Mouse (Mus musculus) hindbrain, embryonic 16.5 days (tissue): Measurements from ENCODE around the gene 1700025G04Rik. TPM values are rescaled to one million over a fixed set of nuclear protein-coding genes. Genes with fewer than 3 reads are reported as not detected.
A peak's percentile ranks its signal among the peaks of the same experiment; 100 is the strongest.

Experiments used
- ATAC-seq: fragments of 200-750 bp; cut with Nextera tagmentation; 2 replicates; pipeline ENCODE4 v1.8.0; 2017; ENCODE audit warnings: moderate TSS enrichment, moderate library complexity
- H3K27ac ChIP-seq: fragments of 300-500 bp; sonication (generic); 2 replicates; pipeline ENCODE4 v1.5.1; 2014; ENCODE audit warnings: low read depth, mild to moderate bottlenecking, control low read depth, low read length, moderate library complexity
- H3K27me3 ChIP-seq: fragments of 300-500 bp; sonication (generic); replicated peaks from 2 replicates; pipeline ENCODE4 v1.6.1; 2014; ENCODE audit warnings: low read length; ENCODE audit not compliant: control insufficient read depth, insufficient read depth
- H3K36me3 ChIP-seq: fragments of 300-500 bp; sonication (generic); 2 replicates; pipeline ENCODE4 v1.6.1; 2014; ENCODE audit warnings: mild to moderate bottlenecking, low read length, moderate library complexity, mixed read lengths; ENCODE audit not compliant: control insufficient read depth, insufficient read depth
- H3K4me1 ChIP-seq: fragments of 300-500 bp; sonication (generic); 2 replicates; pipeline ENCODE4 v1.6.1; 2014; ENCODE audit warnings: low read depth, low read length; ENCODE audit not compliant: control insufficient read depth, insufficient read depth
- H3K4me2 ChIP-seq: fragments of 300-500 bp; sonication (generic); 2 replicates; pipeline ENCODE4 v1.6.1; 2014; ENCODE audit warnings: mild to moderate bottlenecking, low read length, control low read depth, moderate library complexity
- H3K4me3 ChIP-seq: fragments of 300-500 bp; sonication (generic); 2 replicates; pipeline ENCODE4 v1.5.1; 2014; ENCODE audit warnings: mild to moderate bottlenecking, low read length, control low read depth, moderate library complexity
- H3K9ac ChIP-seq: fragments of 300-500 bp; sonication (generic); 2 replicates; pipeline ENCODE4 v1.6.1; 2014; ENCODE audit warnings: low read depth, mild to moderate bottlenecking, control low read depth, low read length, moderate library complexity
- H3K9me3 ChIP-seq: fragments of 300-500 bp; sonication (generic); 2 replicates; pipeline ENCODE4 v1.6.1; 2014; ENCODE audit warnings: mild to moderate bottlenecking, low read length, moderate library complexity; ENCODE audit not compliant: control insufficient read depth
- WGBS: fragments of 180-500 bp; shearing (Covaris S2); extraction: QIAGEN DNeasy Blood & Tissue Kit; methylation state at CpG from one replicate; pipeline ENCODE4 v1.1.7; 2014; 5-methylcytosine and 5-hydroxymethylcytosine counted together
- polyA plus RNA-seq: library from polyadenylated mRNA; unstranded; fragments of >200 nt; fragmentation: Nextera tagmentation; extraction: Ambion mirVana; gene quantifications from 2 replicates; pipeline ENCODE4 v1.2.1, GENCODE M21; 2015

Gene 1700025G04Rik
- polyA plus RNA-seq, 1 experiment from 2014 or later, result 24.9 TPM

GRCm38 (mm10) chr1:151863135-151863796, 226.7 kb downstream of the 1700025G04Rik start:
- Histone ChIP-seq H3K9me3 (no peaks in the 10 kb centered on the region), H3K36me3 (no peaks in the 10 kb centered on the region), H3K9ac (no peak overlapping the region), H3K4me1 (no peaks in the 10 kb centered on the region), H3K27me3 (no peaks in the 10 kb centered on the region), H3K4me3 (no peak overlapping the region), H3K27ac (no peak overlapping the region), H3K4me2 (no peak overlapping the region)
- 82% methylated on average over 17 of the region's 17 CpGs for WGBS
- peak; percentile 17; the same call in 1 of the 2 replicates for ATAC-seq

DNA sequence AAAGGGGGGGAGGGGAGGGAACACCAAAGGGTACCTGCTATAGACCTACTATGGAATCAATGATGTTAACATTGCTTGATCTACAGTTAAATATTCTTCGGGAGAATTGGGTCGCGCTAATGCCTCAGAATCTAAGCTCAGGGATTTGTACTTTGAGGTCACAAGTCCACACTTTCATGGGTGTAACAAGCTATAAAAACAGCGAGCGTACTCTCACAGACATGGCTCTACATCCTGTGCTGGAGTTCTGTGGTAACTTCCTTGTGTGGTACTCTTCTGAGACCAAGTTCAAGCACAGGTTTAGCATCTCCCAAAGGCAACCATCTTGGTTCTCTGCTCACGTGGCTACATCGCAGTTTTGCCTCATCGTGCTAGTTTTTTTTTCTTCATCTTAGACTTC, 227.8 kb downstream of the 1700025G04Rik start:
- Histone ChIP-seq H3K4me3 (no peak overlapping the region), H3K9ac (no peak overlapping the region), H3K9me3 (no peaks in the 10 kb centered on the region), H3K4me2 (no peak overlapping the region), H3K27me3 (no peaks in the 10 kb centered on the region), H3K4me1 (no peaks in the 10 kb centered on the region), H3K27ac (no peak overlapping the region), H3K36me3 (no peaks in the 10 kb centered on the region)
- no peak for ATAC-seq
- 90% methylated on average over 8 of the region's 8 CpGs for WGBS

GRCm38 (mm10) chr1:151861334-151861995, 228.5 kb downstream of the 1700025G04Rik start:
- Histone ChIP-seq H3K27me3 (no peaks in the 10 kb centered on the region), H3K9me3 (no peaks in the 10 kb centered on the region), H3K4me3 (no peak overlapping the region), H3K4me1 (no peaks in the 10 kb centered on the region), H3K36me3 (no peaks in the 10 kb centered on the region), H3K4me2 (no peak overlapping the region), H3K27ac (no peak overlapping the region), H3K9ac (no peak overlapping the region)
- 66% methylated on average over 20 of the region's 20 CpGs for WGBS
- no peak for ATAC-seq

DNA sequence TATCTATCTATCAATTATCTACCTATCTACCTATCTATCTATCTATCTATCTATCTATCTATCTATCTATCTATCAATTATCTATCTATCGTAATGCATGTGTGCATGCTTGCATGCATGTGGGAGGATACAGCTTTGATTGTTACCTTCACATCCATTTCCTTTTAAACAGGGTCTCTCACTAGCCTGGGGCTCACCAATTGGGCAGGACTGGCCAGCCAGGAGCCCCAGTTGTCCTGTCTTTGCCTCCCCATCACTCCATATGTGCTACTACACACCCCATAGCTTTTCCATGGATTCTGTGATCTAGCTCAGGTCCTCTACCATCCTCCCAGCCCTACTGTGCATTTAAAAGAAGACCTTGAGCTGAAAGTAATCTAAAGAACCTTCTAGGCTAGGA, 231.5 kb downstream of the 1700025G04Rik start:
- Histone ChIP-seq H3K36me3 (no peaks in the 10 kb centered on the region), H3K27me3 (no peaks in the 10 kb centered on the region), H3K27ac (no peak overlapping the region), H3K9me3 (no peaks in the 10 kb centered on the region), H3K9ac (no peak overlapping the region), H3K4me2 (no peak overlapping the region), H3K4me3 (no peak overlapping the region), H3K4me1 (no peaks in the 10 kb centered on the region)
- no peak for ATAC-seq
- WGBS, result 95% methylated on average over 1 of the region's 1 CpGs

DNA sequence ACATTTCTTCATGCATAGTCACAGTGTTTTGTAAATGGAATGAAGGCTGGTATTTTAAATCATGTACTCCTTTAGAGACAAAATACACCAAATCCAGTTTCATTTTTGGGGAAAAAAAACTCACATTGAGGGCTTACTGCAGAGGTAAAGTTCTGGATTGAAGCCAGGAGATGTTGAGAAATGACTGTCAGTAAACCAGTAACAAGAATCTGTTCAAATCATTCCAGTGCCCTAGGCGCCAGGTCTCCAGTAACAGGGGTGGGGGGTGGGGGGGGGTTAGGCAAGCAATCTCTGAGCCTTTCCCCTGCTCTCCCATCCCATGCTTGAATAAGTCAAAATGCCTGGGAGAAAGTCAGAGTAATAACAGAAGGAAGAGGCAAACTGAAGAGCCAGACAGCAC, 234.4 kb downstream of the 1700025G04Rik start:
- Histone ChIP-seq H3K27me3 (no peaks in the 10 kb centered on the region), H3K9ac (no peak overlapping the region), H3K4me3 (no peak overlapping the region), H3K27ac (no peak overlapping the region), H3K36me3 (no peaks in the 10 kb centered on the region), H3K4me1 (no peaks in the 10 kb centered on the region), H3K9me3 (no peaks in the 10 kb centered on the region), H3K4me2 (no peak overlapping the region)
- WGBS, result 87% methylated on average over 1 of the region's 1 CpGs
- ATAC-seq, result no peak

DNA sequence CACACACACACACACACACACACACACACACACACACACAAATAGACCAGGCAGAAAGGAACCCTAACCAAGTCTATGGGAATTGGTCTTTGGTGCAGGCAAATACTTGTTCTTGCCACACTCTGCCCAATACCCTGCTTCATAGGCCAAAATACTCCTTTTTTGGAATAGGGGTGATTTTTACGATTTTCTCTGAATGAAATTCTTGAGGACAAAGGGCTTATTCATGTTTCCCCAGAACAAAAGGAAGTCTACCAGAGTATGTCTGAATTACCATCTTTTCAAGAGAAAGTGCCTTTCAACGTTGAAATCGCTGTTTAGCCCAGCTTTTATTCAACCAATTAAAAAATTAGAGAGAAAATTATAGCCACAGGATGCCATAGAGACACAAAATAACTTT, 237.9 kb downstream of the 1700025G04Rik start:
- H3K4me2 ChIP-seq, result no peak overlapping the region
- no peak for ATAC-seq
- no peak overlapping the region for H3K4me3 ChIP-seq
- no peaks in the 10 kb centered on the region for H3K27me3 ChIP-seq
- no peaks in the 10 kb centered on the region for H3K9me3 ChIP-seq
- WGBS, result 29% methylated on average over 3 of the region's 3 CpGs
- H3K4me1 ChIP-seq, result no peaks in the 10 kb centered on the region
- H3K36me3 ChIP-seq, result no peaks in the 10 kb centered on the region
- no peak overlapping the region for H3K27ac ChIP-seq
- H3K9ac ChIP-seq, result no peak overlapping the region

DNA sequence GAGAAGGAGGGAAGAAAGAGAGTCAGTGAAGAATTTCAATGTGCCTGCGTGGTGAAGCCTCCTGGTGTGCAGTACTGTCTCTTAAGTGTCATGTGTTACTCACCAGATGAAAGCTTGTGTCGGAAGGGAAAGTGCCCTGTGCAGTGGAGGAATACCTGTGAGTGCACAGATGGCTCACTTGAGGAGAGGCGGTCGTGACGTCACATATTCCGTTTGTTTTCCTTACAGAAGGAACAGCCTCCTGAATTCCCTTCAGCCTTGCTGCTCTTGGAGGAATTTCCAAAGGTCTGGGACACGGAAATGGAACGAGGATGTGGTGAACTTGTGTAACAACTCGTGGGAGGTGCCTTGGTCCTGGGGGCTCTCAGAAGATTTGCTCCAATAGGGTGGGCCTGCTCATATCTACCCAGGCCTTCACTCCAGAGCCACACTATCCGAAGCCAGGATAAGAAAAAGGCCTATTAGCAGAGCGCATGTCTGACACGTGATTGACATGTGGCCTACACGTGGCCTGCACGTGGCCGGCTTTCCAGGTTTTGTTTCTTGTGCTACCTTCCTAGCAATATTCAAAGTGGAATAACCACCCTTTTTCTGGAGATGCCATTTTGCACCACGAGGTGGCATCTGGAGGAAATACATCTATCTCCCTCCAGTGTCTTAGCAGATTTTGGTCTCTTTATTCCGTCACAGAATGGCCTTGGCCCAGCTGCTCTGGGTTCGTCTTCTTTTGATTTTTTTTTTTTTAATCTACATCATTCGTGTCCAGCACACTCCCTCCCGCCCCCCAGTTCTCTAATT, 238.7 kb downstream of the 1700025G04Rik start:
- no peaks in the 10 kb centered on the region for H3K9me3 ChIP-seq
- no peak overlapping the region for H3K27ac ChIP-seq
- WGBS, result 82% methylated on average over 20 of the region's 20 CpGs
- ATAC-seq, result no peak
- no peak overlapping the region for H3K9ac ChIP-seq
- H3K4me1 ChIP-seq, result no peaks in the 10 kb centered on the region
- H3K4me3 ChIP-seq, result no peak overlapping the region
- no peaks in the 10 kb centered on the region for H3K36me3 ChIP-seq
- H3K4me2 ChIP-seq, result no peak overlapping the region
- no peaks in the 10 kb centered on the region for H3K27me3 ChIP-seq

DNA sequence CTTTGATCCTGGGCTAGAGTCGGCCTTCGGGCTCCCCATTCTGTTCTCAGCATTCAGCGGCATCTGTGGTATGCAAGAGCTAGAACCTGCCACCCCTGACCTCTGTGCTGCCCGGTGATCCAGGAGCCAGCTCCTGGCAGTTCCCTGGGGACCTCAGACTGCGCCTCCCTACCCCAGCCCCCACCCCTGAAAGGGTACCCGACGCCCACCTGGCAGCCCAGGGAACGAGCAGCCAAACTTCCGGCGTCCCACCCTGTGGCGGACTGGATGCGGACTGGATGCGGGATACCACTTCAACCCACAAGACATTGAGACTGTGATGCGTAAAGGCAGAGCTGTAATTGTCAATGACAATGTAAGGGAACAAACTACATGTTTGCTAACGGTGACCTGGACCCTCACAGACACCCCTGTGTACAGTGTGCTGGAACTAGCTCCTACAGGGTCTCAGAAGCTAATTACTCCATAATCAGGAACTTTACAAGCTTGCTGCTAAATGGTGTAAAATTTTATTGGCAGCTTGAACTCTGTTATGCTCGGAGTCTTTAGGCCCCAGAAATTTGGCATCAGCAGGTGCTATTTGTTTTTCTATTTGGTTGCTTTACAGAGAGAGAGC, 239.8 kb downstream of the 1700025G04Rik start:
- WGBS, result 86% methylated on average over 16 of the region's 16 CpGs

GRCm38 (mm10) chr1:151848286-151848685, 241.6 kb downstream of the 1700025G04Rik start:
- Histone ChIP-seq H3K27me3 (no peaks in the 10 kb centered on the region), H3K9me3 (no peaks in the 10 kb centered on the region), H3K36me3 (no peaks in the 10 kb centered on the region), H3K4me2 (no peak overlapping the region), H3K4me1 (no peaks in the 10 kb centered on the region; the same call in 1 of the 2 replicates), H3K4me3 (no peak overlapping the region), H3K9ac (no peak overlapping the region), H3K27ac (no peak overlapping the region)
- ATAC-seq, result no peak
- 92% methylated on average over 2 of the region's 2 CpGs for WGBS

More for the DNA sequence above, 239.8 kb downstream of the 1700025G04Rik start:
- no peaks in the 10 kb centered on the region; the same call in 1 of the 2 replicates for H3K4me1 ChIP-seq
- no peak overlapping the region for H3K4me2 ChIP-seq
- H3K9ac ChIP-seq, result no peak overlapping the region
- H3K4me3 ChIP-seq, result no peak overlapping the region
- H3K9me3 ChIP-seq, result no peaks in the 10 kb centered on the region
- ATAC-seq, result no peak
- no peaks in the 10 kb centered on the region for H3K36me3 ChIP-seq
- no peak overlapping the region for H3K27ac ChIP-seq
- no peaks in the 10 kb centered on the region for H3K27me3 ChIP-seq
